Mouse (Mus musculus): ENCODE data around the gene Snapin. TPM values are rescaled to one million over a fixed set of nuclear protein-coding genes. Genes with fewer than 3 reads are reported as not detected.
A peak's percentile ranks its signal among the peaks of the same experiment; 100 is the strongest.

Gene Snapin
- polyA plus RNA-seq, 1 experiment from 2014 or later = 65.8 TPM

DNA sequence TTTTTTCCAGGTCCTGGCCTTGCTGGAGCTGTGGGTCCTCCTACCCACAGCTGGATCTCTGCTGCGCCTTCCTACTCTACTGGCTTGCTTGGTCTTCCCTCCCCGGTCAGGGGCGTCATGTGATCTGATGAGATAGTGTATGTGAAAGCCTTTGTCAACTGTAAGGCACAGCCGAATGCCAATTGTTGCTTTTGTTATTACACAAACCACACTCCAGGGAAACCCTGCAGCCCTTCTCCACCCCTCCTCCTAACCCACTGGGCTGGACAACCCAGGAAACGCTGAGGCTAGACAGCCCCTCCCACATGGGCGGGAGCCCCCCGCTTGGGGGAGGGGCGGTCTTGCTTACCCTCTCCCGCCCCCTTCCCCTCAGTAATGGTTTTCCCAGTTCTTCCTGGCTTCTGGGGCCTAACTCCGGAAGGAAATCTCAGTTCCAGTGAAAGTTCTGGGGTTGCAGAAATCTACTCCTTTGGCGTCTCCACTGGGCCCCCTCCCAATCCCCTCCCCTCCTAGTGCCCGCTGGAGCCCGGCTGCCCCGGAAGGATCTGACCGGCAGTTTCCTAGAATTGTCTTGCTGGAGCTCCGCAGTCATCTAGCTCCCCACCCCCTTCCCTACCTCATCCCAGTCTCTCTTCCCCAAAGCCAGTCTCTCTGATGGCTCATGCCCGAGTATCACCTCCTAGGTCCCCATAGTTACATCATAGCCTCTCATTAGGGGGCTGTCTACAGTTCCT is 44.3 kb downstream of the Snapin start:
- Histone ChIP-seq H3K27me3 (ENCODE audit: control insufficient read depth, insufficient read depth, low read length) (no peaks in the 10 kb centered on the region), H3K4me1 (ENCODE audit: control insufficient read depth, insufficient read depth, low read length) (no peaks in the 10 kb centered on the region; the same call in 1 of the 2 replicates), H3K9ac (replicated peaks; ENCODE audit: low read length) (peak overlapping the region; percentile 43), H3K9me3 (replicated peaks; ENCODE audit: control insufficient read depth, low read length) (no peaks in the 10 kb centered on the region), H3K27ac (replicated peaks; ENCODE audit: low read depth, low read length) (peak overlapping the region; percentile 80), H3K4me3 (ENCODE audit: low read depth, low read length) (peak overlapping the region; percentile 13), H3K4me2 (ENCODE audit: low read depth, low read length) (peak overlapping the region; percentile 29), H3K36me3 (replicated peaks; ENCODE audit: control insufficient read depth, insufficient read depth, low read depth, low read length) (no peaks in the 10 kb centered on the region)
- ATAC-seq (replicated peaks; ENCODE audit: insufficient number of reproducible peaks, low FRiP score, low TSS enrichment, low read depth) (peak; percentile 94), DNase-seq (ENCODE audit: low spot score) (peak; percentile 95)
- under 1% methylated on average over 17 of the region's 17 CpGs for WGBS

DNA sequence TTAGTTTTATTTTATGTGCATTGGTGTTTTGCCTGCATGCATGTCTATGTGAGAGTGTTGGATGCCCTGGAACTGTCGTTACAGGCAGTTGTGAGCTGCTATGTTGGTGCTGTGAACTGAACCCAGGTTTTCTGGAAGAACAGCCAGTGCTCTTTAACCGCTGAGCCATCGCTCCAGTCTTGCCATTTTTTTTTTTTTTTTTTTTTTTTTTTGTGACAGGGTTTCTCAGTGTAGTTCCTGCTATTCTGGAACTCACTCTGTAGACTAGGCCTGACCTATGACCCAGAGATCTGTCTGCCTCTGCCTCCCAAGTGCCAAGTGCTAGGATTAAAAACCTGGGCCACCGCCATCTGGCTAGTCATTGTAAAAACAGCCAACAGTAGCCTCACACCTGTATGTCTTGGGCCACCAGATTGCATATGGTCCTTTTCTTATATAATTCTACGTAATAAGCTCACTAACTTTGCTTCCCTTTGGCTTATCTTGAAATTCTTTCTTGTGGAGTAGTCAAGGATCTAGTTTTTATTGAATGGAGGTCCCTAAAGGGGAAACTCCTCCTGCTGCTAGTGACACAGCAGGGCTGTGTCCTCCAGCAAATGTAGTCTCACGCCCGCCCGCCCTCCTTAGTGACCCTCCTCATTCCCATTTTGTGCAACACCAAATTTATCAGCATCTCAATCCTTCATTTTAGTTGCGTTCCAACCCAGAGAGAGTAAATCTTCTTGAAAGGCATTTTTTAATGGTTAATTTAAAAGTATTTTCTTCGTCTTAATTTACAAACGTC is 45.2 kb downstream of the Snapin start:
- Histone ChIP-seq H3K4me1 (ENCODE audit: control insufficient read depth, insufficient read depth, low read length) (no peaks in the 10 kb centered on the region; the same call in 1 of the 2 replicates), H3K27me3 (ENCODE audit: control insufficient read depth, insufficient read depth, low read length) (no peaks in the 10 kb centered on the region), H3K9ac (replicated peaks; ENCODE audit: low read length) (no peak overlapping the region), H3K9me3 (replicated peaks; ENCODE audit: control insufficient read depth, low read length) (no peaks in the 10 kb centered on the region), H3K27ac (replicated peaks; ENCODE audit: low read depth, low read length) (no peak overlapping the region), H3K4me3 (ENCODE audit: low read depth, low read length) (no peak overlapping the region), H3K36me3 (replicated peaks; ENCODE audit: control insufficient read depth, insufficient read depth, low read depth, low read length) (no peaks in the 10 kb centered on the region), H3K4me2 (ENCODE audit: low read depth, low read length) (no peak overlapping the region)
- DNase-seq (ENCODE audit: low spot score) (no peak), ATAC-seq (replicated peaks; ENCODE audit: insufficient number of reproducible peaks, low FRiP score, low TSS enrichment, low read depth) (no peak)
- 73% methylated on average over 11 of the region's 11 CpGs for WGBS

DNA sequence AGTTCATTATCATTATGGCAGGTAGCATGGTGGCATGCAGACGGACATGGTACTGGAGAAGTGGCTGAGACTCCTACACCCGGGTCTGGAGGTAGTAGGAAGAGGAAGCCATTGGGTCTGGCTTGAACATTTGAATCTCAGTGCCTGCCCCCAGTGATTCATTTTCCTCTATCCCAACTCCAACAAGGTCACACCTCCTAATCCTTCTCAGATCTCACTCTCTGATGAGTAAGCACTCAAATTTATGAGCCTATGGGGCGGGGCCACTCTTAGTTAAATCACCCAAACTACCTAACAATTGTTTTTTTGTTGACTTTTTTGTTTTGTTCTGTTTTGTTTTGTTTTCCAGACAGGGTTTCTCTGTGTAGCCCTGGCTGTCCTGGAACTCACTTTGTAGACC is 46.9 kb downstream of the Snapin start:
- no peak for ATAC-seq (replicated peaks; ENCODE audit: insufficient number of reproducible peaks, low FRiP score, low TSS enrichment, low read depth)
- no peak overlapping the region for H3K9ac ChIP-seq (replicated peaks; ENCODE audit: low read length)
- no peaks in the 10 kb centered on the region for H3K36me3 ChIP-seq (replicated peaks; ENCODE audit: control insufficient read depth, insufficient read depth, low read depth, low read length)
- 89% methylated on average over 3 of the region's 3 CpGs for WGBS
- H3K9me3 ChIP-seq (replicated peaks; ENCODE audit: control insufficient read depth, low read length) = no peaks in the 10 kb centered on the region
- H3K4me2 ChIP-seq (ENCODE audit: low read depth, low read length) = no peak overlapping the region
- H3K27ac ChIP-seq (replicated peaks; ENCODE audit: low read depth, low read length) = no peak overlapping the region
- H3K4me3 ChIP-seq (ENCODE audit: low read depth, low read length) = no peak overlapping the region
- H3K27me3 ChIP-seq (ENCODE audit: control insufficient read depth, insufficient read depth, low read length) = no peaks in the 10 kb centered on the region
- H3K4me1 ChIP-seq (ENCODE audit: control insufficient read depth, insufficient read depth, low read length) = no peaks in the 10 kb centered on the region; the same call in 1 of the 2 replicates
- DNase-seq (ENCODE audit: low spot score) = no peak

DNA sequence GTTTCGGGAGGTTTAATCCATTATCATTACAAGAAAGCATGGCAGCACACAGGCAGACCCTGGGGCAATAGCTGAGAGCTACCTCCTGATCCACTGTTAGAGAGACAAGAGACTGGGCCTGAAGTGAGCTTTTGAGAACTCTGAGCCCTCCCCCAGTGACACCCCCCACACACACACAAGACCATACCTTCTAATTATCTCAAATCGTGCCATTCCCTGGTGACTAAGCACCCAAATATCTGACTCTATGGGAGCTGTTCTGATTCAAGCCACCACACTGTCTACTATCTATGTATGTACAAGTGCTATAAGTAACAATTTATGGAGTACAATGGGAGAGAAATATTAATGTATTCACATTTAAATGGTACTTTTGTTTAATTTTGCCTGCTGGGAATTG is 50.1 kb downstream of the Snapin start:
- Histone ChIP-seq H3K9me3 (replicated peaks; ENCODE audit: control insufficient read depth, low read length) (no peaks in the 10 kb centered on the region), H3K9ac (replicated peaks; ENCODE audit: low read length) (no peak overlapping the region), H3K4me3 (ENCODE audit: low read depth, low read length) (no peak overlapping the region), H3K27ac (replicated peaks; ENCODE audit: low read depth, low read length) (no peak overlapping the region), H3K27me3 (ENCODE audit: control insufficient read depth, insufficient read depth, low read length) (no peaks in the 10 kb centered on the region), H3K4me1 (ENCODE audit: control insufficient read depth, insufficient read depth, low read length) (no peaks in the 10 kb centered on the region), H3K4me2 (ENCODE audit: low read depth, low read length) (no peak overlapping the region), H3K36me3 (replicated peaks; ENCODE audit: control insufficient read depth, insufficient read depth, low read depth, low read length) (no peaks in the 10 kb centered on the region)
- WGBS = 82% methylated on average over 2 of the region's 2 CpGs
- ATAC-seq (replicated peaks; ENCODE audit: insufficient number of reproducible peaks, low FRiP score, low TSS enrichment, low read depth) (no peak), DNase-seq (ENCODE audit: low spot score) (no peak)

Other genes with a start within 250 kb of the Snapin start
- gene Creb3l4, start 247.5 kb downstream of the Snapin start, polyA plus RNA-seq (2014; fragmentation: Nextera tagmentation; extraction: Ambion mirVana) = 7.7 and 9.9 TPM in 2 replicates
- 48.7 and 49.1 TPM in 2 replicates for gene Slc39a1, start 242.9 kb downstream of the Snapin start, polyA plus RNA-seq (2014; fragmentation: Nextera tagmentation; extraction: Ambion mirVana)
- 10.8 and 12.5 TPM in 2 replicates for gene Crtc2, start 236.9 kb downstream of the Snapin start, polyA plus RNA-seq (2014; fragmentation: Nextera tagmentation; extraction: Ambion mirVana)
- gene Dennd4b, start 225.8 kb downstream of the Snapin start, polyA plus RNA-seq (2014; fragmentation: Nextera tagmentation; extraction: Ambion mirVana) = 2.6 and 2.9 TPM in 2 replicates
- 12.6 TPM in 2 replicates for gene Gatad2b, start 197.9 kb downstream of the Snapin start, polyA plus RNA-seq (2014; fragmentation: Nextera tagmentation; extraction: Ambion mirVana)
- gene Slc27a3, start 101.1 kb downstream of the Snapin start, polyA plus RNA-seq (2014; fragmentation: Nextera tagmentation; extraction: Ambion mirVana) = 15.3 and 16.8 TPM in 2 replicates
- gene Ints3, start 57.4 kb downstream of the Snapin start, polyA plus RNA-seq (2014; fragmentation: Nextera tagmentation; extraction: Ambion mirVana) = 31.7 and 32.1 TPM in 2 replicates
- 1.7 and 3.0 TPM in 2 replicates for gene Npr1, start 25.2 kb downstream of the Snapin start, polyA plus RNA-seq (2014; fragmentation: Nextera tagmentation; extraction: Ambion mirVana)
- gene Ilf2, start 14.9 kb downstream of the Snapin start, polyA plus RNA-seq (2014; fragmentation: Nextera tagmentation; extraction: Ambion mirVana) = 364 and 383 TPM in 2 replicates
- gene Chtop, start 18.5 kb upstream of the Snapin start, polyA plus RNA-seq (2014; fragmentation: Nextera tagmentation; extraction: Ambion mirVana) = 126 and 132 TPM in 2 replicates
- 8.4 and 13.4 TPM in 2 replicates for gene S100a1, start 23.4 kb upstream of the Snapin start, polyA plus RNA-seq (2014; fragmentation: Nextera tagmentation; extraction: Ambion mirVana)
- 12.9 and 14.6 TPM in 2 replicates for gene S100a13, start 23.4 kb upstream of the Snapin start, polyA plus RNA-seq (2014; fragmentation: Nextera tagmentation; extraction: Ambion mirVana)
- 0.32 TPM in 1 of 2 replicates, not detected in the other for gene S100a14, start 35.8 kb upstream of the Snapin start, polyA plus RNA-seq (2014; fragmentation: Nextera tagmentation; extraction: Ambion mirVana)
- 48.2 and 52.1 TPM in 2 replicates for gene S100a16, start 46.2 kb upstream of the Snapin start, polyA plus RNA-seq (2014; fragmentation: Nextera tagmentation; extraction: Ambion mirVana)
- not detected in 2 replicates for gene S100a3, start 69.5 kb upstream of the Snapin start, polyA plus RNA-seq (2014; fragmentation: Nextera tagmentation; extraction: Ambion mirVana)
- gene S100a2, start 99.2 kb upstream of the Snapin start, polyA plus RNA-seq (2014; fragmentation: Nextera tagmentation; extraction: Ambion mirVana) = not detected in 2 replicates
- not detected in 2 replicates for gene Gm42674, start 110.9 kb upstream of the Snapin start, polyA plus RNA-seq (2014; fragmentation: Nextera tagmentation; extraction: Ambion mirVana)
- 3.4 and 3.9 TPM in 2 replicates for gene S100a4, start 112.7 kb upstream of the Snapin start, polyA plus RNA-seq (2014; fragmentation: Nextera tagmentation; extraction: Ambion mirVana)
- gene S100a5, start 117.5 kb upstream of the Snapin start, polyA plus RNA-seq (2014; fragmentation: Nextera tagmentation; extraction: Ambion mirVana) = not detected in 2 replicates
- 23.7 and 25.3 TPM in 2 replicates for gene S100a6, start 121.8 kb upstream of the Snapin start, polyA plus RNA-seq (2014; fragmentation: Nextera tagmentation; extraction: Ambion mirVana)
- not detected in 2 replicates for gene S100a7a, start 163.0 kb upstream of the Snapin start, polyA plus RNA-seq (2014; fragmentation: Nextera tagmentation; extraction: Ambion mirVana)
- 10.5 and 13.2 TPM in 2 replicates for gene S100a8, start 177.9 kb upstream of the Snapin start, polyA plus RNA-seq (2014; fragmentation: Nextera tagmentation; extraction: Ambion mirVana)
- gene S100a9, start 204.7 kb upstream of the Snapin start, polyA plus RNA-seq (2014; fragmentation: Nextera tagmentation; extraction: Ambion mirVana) = 5.7 and 5.8 TPM in 2 replicates
- gene Pglyrp4, start 235.9 kb upstream of the Snapin start, polyA plus RNA-seq (2014; fragmentation: Nextera tagmentation; extraction: Ambion mirVana) = not detected in 2 replicates